Mouse (Mus musculus): ENCODE data around the gene Gm21987.

- TF ChIP-seq POLR2A (IDR thresholded peaks at IDR 0.05; ENCODE audit: low read depth, low read length) (no peak), CTCF (IDR thresholded peaks at IDR 0.05; ENCODE audit: borderline replicate concordance, insufficient read depth, low read length) (no peak)
Observed at GRCm38 (mm10) chr16:38373941-38374340, 27.1 kb downstream of the Gm21987 start.

Measured in embryonic fibroblast, embryonic 13.5 days (primary cell).